Mouse (Mus musculus): ENCODE measurements at regions not wholly inside any gene's neighbourhood (a gene's known extent, or its start where the extent isn't known, plus 50 kb on each side); places are given as distances from the start of the nearest gene placed in this dataset.

- Histone ChIP-seq H3K27me3 (no peaks in the 10 kb centered on the region), H3K36me3 (no peaks in the 10 kb centered on the region), H3K27ac (no peak overlapping the region), H3K4me2 (no peak overlapping the region), H3K9me3 (replicated peaks) (no peaks in the 10 kb centered on the region), H3K4me3 (replicated peaks) (no peak overlapping the region), H3K9ac (no peak overlapping the region), H3K4me1 (replicated peaks) (no peaks in the 10 kb centered on the region)
- ATAC-seq (ENCODE audit: low read depth) (no peak), DNase-seq (no peak)
- 72% methylated on average over 9 of the region's 9 CpGs for WGBS (ENCODE audit: insufficient replicate concordance)
Measured at GRCm38 (mm10) chr10:18907276-18907960, 62.6 kb downstream of the Perp start.

GRCm38 (mm10) chr10:18909307-18909706 lies 64.5 kb downstream of the Perp start:
- Histone ChIP-seq H3K4me2 (no peak overlapping the region), H3K4me3 (replicated peaks) (no peak overlapping the region), H3K4me1 (replicated peaks) (no peaks in the 10 kb centered on the region), H3K27ac (no peak overlapping the region), H3K36me3 (no peaks in the 10 kb centered on the region), H3K27me3 (no peaks in the 10 kb centered on the region), H3K9ac (no peak overlapping the region), H3K9me3 (replicated peaks) (no peaks in the 10 kb centered on the region)
- ATAC-seq (ENCODE audit: low read depth) (no peak), DNase-seq (no peak)
- WGBS (ENCODE audit: insufficient replicate concordance): 70% methylated on average over 3 of the region's 3 CpGs

GRCm38 (mm10) chr10:18910898-18911297 lies 66.1 kb downstream of the Perp start:
- Histone ChIP-seq H3K27ac (no peak overlapping the region), H3K4me1 (replicated peaks) (no peaks in the 10 kb centered on the region), H3K4me3 (replicated peaks) (no peak overlapping the region), H3K27me3 (no peaks in the 10 kb centered on the region), H3K9ac (no peak overlapping the region), H3K9me3 (replicated peaks) (no peaks in the 10 kb centered on the region), H3K4me2 (no peak overlapping the region), H3K36me3 (no peaks in the 10 kb centered on the region)
- DNase-seq (no peak), ATAC-seq (ENCODE audit: low read depth) (no peak)
- WGBS (ENCODE audit: insufficient replicate concordance): 13% methylated on average over 2 of the region's 2 CpGs

- no peak for ATAC-seq (ENCODE audit: low read depth)
- WGBS (ENCODE audit: insufficient replicate concordance): 11% methylated on average over 6 of the region's 6 CpGs
- Histone ChIP-seq H3K27ac (no peak overlapping the region), H3K9me3 (replicated peaks) (no peaks in the 10 kb centered on the region), H3K4me3 (replicated peaks) (no peak overlapping the region), H3K9ac (no peak overlapping the region), H3K4me1 (replicated peaks) (no peaks in the 10 kb centered on the region), H3K4me2 (no peak overlapping the region), H3K36me3 (no peaks in the 10 kb centered on the region), H3K27me3 (no peaks in the 10 kb centered on the region)
- no peak for DNase-seq
Measured at GRCm38 (mm10) chr10:18917120-18917616, 72.3 kb downstream of the Perp start.

- DNase-seq (no peak), ATAC-seq (ENCODE audit: low read depth) (no peak)
- Histone ChIP-seq H3K27me3 (no peaks in the 10 kb centered on the region), H3K4me2 (no peak overlapping the region), H3K4me3 (replicated peaks) (no peak overlapping the region), H3K4me1 (replicated peaks) (0 out of 2 replicates have a peak, but pooled peaks cover 4% of the 10 kb centered on the region), H3K36me3 (no peaks in the 10 kb centered on the region), H3K9ac (no peak overlapping the region), H3K27ac (no peak overlapping the region), H3K9me3 (replicated peaks) (no peaks in the 10 kb centered on the region)
- whole genome bisulfite sequencing (ENCODE audit: insufficient replicate concordance): 53% methylated on average over 3 of the region's 3 CpGs
Measured at GRCm38 (mm10) chr10:18923088-18923821, 78.4 kb downstream of the Perp start.

GRCm38 (mm10) chr10:18927811-18928210 lies 83.0 kb downstream of the Perp start:
- H3K9ac ChIP-seq: no peak overlapping the region

GRCm38 (mm10) chr10:18931344-18931743 lies 84.1 kb downstream of the Tnfaip3 start:
- H3K27ac ChIP-seq: peak overlapping the region; percentile 1; the same call in 1 of the 2 replicates

More at GRCm38 (mm10) chr10:18927811-18928210, 83.0 kb downstream of the Perp start:
- H3K9me3 ChIP-seq (replicated peaks): no peaks in the 10 kb centered on the region
- DNase-seq (no peak), ATAC-seq (ENCODE audit: low read depth) (no peak)
- H3K27ac ChIP-seq: no peak overlapping the region
- WGBS (ENCODE audit: insufficient replicate concordance): 37% methylated on average over 2 of the region's 2 CpGs
- H3K27me3 ChIP-seq: no peaks in the 10 kb centered on the region
- no peak overlapping the region for H3K4me3 ChIP-seq (replicated peaks)
- no peak overlapping the region for H3K4me2 ChIP-seq
- 0 out of 2 replicates have a peak, but pooled peaks cover 4% of the 10 kb centered on the region for H3K4me1 ChIP-seq (replicated peaks)
- H3K36me3 ChIP-seq: no peaks in the 10 kb centered on the region

GRCm38 (mm10) chr10:18941447-18941846 lies 74.0 kb downstream of the Tnfaip3 start:
- no peaks in the 10 kb centered on the region for H3K27me3 ChIP-seq
- H3K4me2 ChIP-seq: no peak overlapping the region
- H3K27ac ChIP-seq: no peak overlapping the region
- no peak overlapping the region for H3K4me3 ChIP-seq (replicated peaks)
- H3K9ac ChIP-seq: no peak overlapping the region
- H3K4me1 ChIP-seq (replicated peaks): peaks cover 8% of the 10 kb centered on the region
- H3K36me3 ChIP-seq: no peaks in the 10 kb centered on the region
- DNase-seq: peak; percentile 3
- 19% methylated on average over 4 of the region's 4 CpGs for WGBS (ENCODE audit: insufficient replicate concordance)
- peak; percentile 59; the same call in 1 of the 2 replicates for ATAC-seq (ENCODE audit: low read depth)
- H3K9me3 ChIP-seq (replicated peaks): no peaks in the 10 kb centered on the region

More at GRCm38 (mm10) chr10:18931344-18931743, 84.1 kb downstream of the Tnfaip3 start:
- Histone ChIP-seq H3K4me3 (replicated peaks) (no peak overlapping the region), H3K9ac (no peak overlapping the region), H3K27me3 (no peaks in the 10 kb centered on the region), H3K4me1 (replicated peaks) (0 out of 2 replicates have a peak, but pooled peaks cover 4% of the 10 kb centered on the region), H3K9me3 (replicated peaks) (no peaks in the 10 kb centered on the region), H3K36me3 (no peaks in the 10 kb centered on the region), H3K4me2 (no peak overlapping the region)
- DNase-seq (no peak), ATAC-seq (ENCODE audit: low read depth) (no peak)
- 15% methylated on average over 2 of the region's 2 CpGs for WGBS (ENCODE audit: insufficient replicate concordance)

- no peaks in the 10 kb centered on the region for H3K9me3 ChIP-seq (replicated peaks)
- 38% methylated on average over 7 of the region's 7 CpGs for WGBS (ENCODE audit: insufficient replicate concordance)
- no peak overlapping the region for H3K27ac ChIP-seq
- H3K4me2 ChIP-seq: no peak overlapping the region
- H3K4me3 ChIP-seq (replicated peaks): no peak overlapping the region
- peaks cover 8% of the 10 kb centered on the region for H3K4me1 ChIP-seq (replicated peaks)
- no peak overlapping the region for H3K9ac ChIP-seq
- H3K27me3 ChIP-seq: no peaks in the 10 kb centered on the region
- ATAC-seq (ENCODE audit: low read depth) (no peak), DNase-seq (no peak)
- no peaks in the 10 kb centered on the region for H3K36me3 ChIP-seq
Measured at GRCm38 (mm10) chr10:18941908-18942307, 73.5 kb downstream of the Tnfaip3 start.

GRCm38 (mm10) chr10:18943296-18944075 lies 72.0 kb downstream of the Tnfaip3 start:
- no peaks in the 10 kb centered on the region for H3K27me3 ChIP-seq
- H3K4me3 ChIP-seq (replicated peaks): no peak overlapping the region
- 27% methylated on average over 6 of the region's 6 CpGs for WGBS (ENCODE audit: insufficient replicate concordance)
- H3K9ac ChIP-seq: no peak overlapping the region
- H3K27ac ChIP-seq: no peak overlapping the region
- H3K9me3 ChIP-seq (replicated peaks): no peaks in the 10 kb centered on the region
- H3K36me3 ChIP-seq: no peaks in the 10 kb centered on the region
- H3K4me2 ChIP-seq: no peak overlapping the region
- ATAC-seq (ENCODE audit: low read depth) (no peak), DNase-seq (no peak)
- H3K4me1 ChIP-seq (replicated peaks): peaks cover 8% of the 10 kb centered on the region

GRCm38 (mm10) chr10:18946727-18947126 lies 68.7 kb downstream of the Tnfaip3 start:
- ATAC-seq (ENCODE audit: low read depth) (no peak), DNase-seq (no peak)
- Histone ChIP-seq H3K4me2 (no peak overlapping the region), H3K27ac (no peak overlapping the region), H3K9ac (no peak overlapping the region), H3K4me3 (replicated peaks) (no peak overlapping the region), H3K27me3 (no peaks in the 10 kb centered on the region), H3K4me1 (replicated peaks) (peaks cover 4% of the 10 kb centered on the region), H3K36me3 (no peaks in the 10 kb centered on the region), H3K9me3 (replicated peaks) (no peaks in the 10 kb centered on the region)
